Mouse (Mus musculus) hindbrain, embryonic 12.5 days (tissue): ENCODE data around the gene Akt2. TPM values are rescaled to one million over a fixed set of nuclear protein-coding genes. Genes with fewer than 3 reads are reported as not detected.

Source experiments
- ATAC-seq: fragments of 200-750 bp; cut with Nextera tagmentation; 2 replicates; pipeline ENCODE4 v1.8.0; 2017; ENCODE audit warnings: moderate TSS enrichment; ENCODE audit not compliant: low FRiP score
- H3K27ac ChIP-seq: fragments of 300-500 bp; sonication (generic); 2 replicates; pipeline ENCODE4 v1.5.1; 2016; ENCODE audit warnings: mild to moderate bottlenecking
- H3K27me3 ChIP-seq: fragments of 300-500 bp; sonication (generic); 2 replicates; pipeline ENCODE4 v1.6.1; 2016; ENCODE audit warnings: mild to moderate bottlenecking
- H3K36me3 ChIP-seq: fragments of 300-500 bp; sonication (generic); 2 replicates; pipeline ENCODE4 v1.6.1; 2016; ENCODE audit warnings: mild to moderate bottlenecking
- H3K4me1 ChIP-seq: fragments of 300-500 bp; sonication (generic); 2 replicates; pipeline ENCODE4 v1.6.1; 2016
- H3K4me2 ChIP-seq: fragments of 300-500 bp; sonication (generic); replicated peaks from 2 replicates; pipeline ENCODE4 v1.6.1; 2016; ENCODE audit warnings: mild to moderate bottlenecking
- H3K4me3 ChIP-seq: fragments of 300-500 bp; sonication (generic); 2 replicates; pipeline ENCODE4 v1.5.1; 2016; ENCODE audit warnings: mild to moderate bottlenecking
- H3K9ac ChIP-seq: fragments of 300-500 bp; sonication (generic); 2 replicates; pipeline ENCODE4 v1.6.1; 2016; ENCODE audit warnings: mild to moderate bottlenecking, moderate library complexity
- H3K9me3 ChIP-seq: fragments of 300-500 bp; sonication (generic); replicated peaks from 2 replicates; pipeline ENCODE4 v1.6.1; 2016; ENCODE audit warnings: mild to moderate bottlenecking
- WGBS: fragments of 180-500 bp; shearing (Covaris S2); methylation state at CpG from one replicate; pipeline ENCODE4 v1.1.7; 2016; 5-methylcytosine and 5-hydroxymethylcytosine counted together
- polyA plus RNA-seq: library from polyadenylated mRNA; unstranded; fragments of >200 nt; fragmentation: Nextera tagmentation; extraction: Ambion mirVana; gene quantifications from 2 replicates; pipeline ENCODE4 v1.2.1, GENCODE M21; 2016

Gene Akt2
- polyA plus RNA-seq, 1 experiment from 2014 or later, result 90.5 TPM

- Histone ChIP-seq H3K36me3 (peaks cover 45% of the 10 kb centered on the region), H3K4me1 (peaks cover 9% of the 10 kb centered on the region), H3K27ac (no peak overlapping the region), H3K9ac (no peak overlapping the region), H3K4me2 (no peak overlapping the region), H3K4me3 (no peak overlapping the region), H3K27me3 (peaks cover 75% of the 10 kb centered on the region), H3K9me3 (no peaks in the 10 kb centered on the region)
- WGBS, result 73% methylated on average over 11 of the region's 11 CpGs
- ATAC-seq, result no peak
Observed at GRCm38 (mm10) chr7:27655545-27655944, 64.2 kb downstream of the Akt2 start.

GRCm38 (mm10) chr7:27656600-27656999 is 65.2 kb downstream of the Akt2 start:
- 89% methylated on average over 16 of the region's 16 CpGs for WGBS
- Histone ChIP-seq H3K4me1 (peaks cover 9% of the 10 kb centered on the region), H3K4me3 (no peak overlapping the region), H3K27me3 (peaks cover 75% of the 10 kb centered on the region), H3K27ac (no peak overlapping the region), H3K4me2 (no peak overlapping the region), H3K36me3 (peaks cover 55% of the 10 kb centered on the region), H3K9me3 (no peaks in the 10 kb centered on the region), H3K9ac (no peak overlapping the region)
- no peak for ATAC-seq

GRCm38 (mm10) chr7:27657824-27658395 is 66.6 kb downstream of the Akt2 start:
- 32% methylated on average over 52 of the region's 53 CpGs for WGBS
- peaks cover 66% of the 10 kb centered on the region for H3K27me3 ChIP-seq
- H3K9ac ChIP-seq, result no peak overlapping the region

DNA sequence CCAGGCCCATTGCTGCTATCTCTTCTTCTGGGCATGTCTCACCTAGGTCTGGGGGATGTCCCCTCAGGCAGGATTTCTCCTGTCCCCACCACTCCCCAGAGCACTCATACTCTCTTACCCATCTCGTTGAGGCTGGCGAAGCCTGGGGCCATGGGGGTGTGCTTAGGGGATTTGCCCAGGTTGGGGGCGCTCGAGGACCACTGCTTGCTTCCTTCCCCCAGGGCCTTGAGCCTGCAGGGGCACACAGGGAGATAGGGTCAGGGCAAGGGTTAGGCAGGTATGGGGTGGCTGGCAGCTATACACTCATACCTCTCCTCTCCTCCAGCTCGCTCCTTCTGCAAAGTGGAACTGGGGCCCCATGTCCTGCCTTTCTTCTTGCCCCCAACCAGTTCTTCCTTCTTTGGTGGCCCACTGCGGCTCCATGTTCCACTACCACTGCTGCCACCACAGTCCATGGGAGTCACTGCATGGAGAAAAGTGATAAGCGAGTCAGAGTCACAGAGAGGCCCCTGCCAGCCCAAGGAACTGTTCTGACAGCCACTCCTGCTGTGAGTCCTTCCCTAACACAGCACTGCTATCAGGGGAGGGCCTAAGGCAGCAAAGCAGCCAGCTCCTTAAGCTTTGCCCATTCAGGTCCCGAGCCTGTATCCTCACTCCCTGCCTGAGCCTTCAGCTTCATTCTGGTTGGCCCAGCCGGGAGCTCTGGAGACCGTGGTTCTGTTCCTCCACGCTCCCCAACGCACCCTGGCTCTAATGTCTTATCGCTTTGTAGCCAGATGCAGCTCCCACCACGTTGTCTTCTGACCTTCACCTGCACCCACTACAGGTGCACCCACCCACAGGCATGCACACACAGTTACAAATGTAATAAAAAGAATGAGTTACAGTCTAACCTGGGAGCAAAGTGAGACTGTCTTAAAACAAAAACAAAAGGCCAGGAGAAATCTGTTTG is 67.6 kb downstream of the Akt2 start:
- 61% methylated on average over 14 of the region's 14 CpGs for WGBS
- ATAC-seq, result no peak

More at GRCm38 (mm10) chr7:27657824-27658395, 66.6 kb downstream of the Akt2 start:
- Histone ChIP-seq H3K4me3 (no peak overlapping the region), H3K27ac (no peak overlapping the region), H3K4me1 (peaks cover 9% of the 10 kb centered on the region), H3K9me3 (no peaks in the 10 kb centered on the region), H3K36me3 (peaks cover 61% of the 10 kb centered on the region), H3K4me2 (no peak overlapping the region)
- ATAC-seq, result no peak

DNA sequence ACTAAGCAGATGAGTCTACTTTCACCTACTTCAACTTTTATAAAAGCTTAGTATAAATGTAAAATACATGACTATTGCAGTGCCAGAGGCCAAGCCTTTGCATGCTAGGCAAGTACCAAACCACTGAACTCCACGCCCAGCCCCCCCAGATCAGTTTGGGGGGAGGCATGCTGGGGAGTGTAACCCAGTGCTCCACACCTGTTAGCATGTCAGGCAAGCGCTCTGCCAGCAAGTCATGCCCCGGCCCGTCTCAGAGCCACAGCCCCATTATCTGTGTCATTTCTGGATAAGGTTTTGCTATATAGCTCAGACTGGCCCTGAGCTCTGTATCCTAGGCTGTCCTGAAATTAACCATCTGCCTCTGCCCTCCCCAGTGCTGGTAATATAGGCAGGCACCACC is 70.7 kb downstream of the Akt2 start:
- 87% methylated on average over 4 of the region's 4 CpGs for WGBS
- H3K27me3 ChIP-seq, result peaks cover 28% of the 10 kb centered on the region
- H3K4me2 ChIP-seq, result no peak overlapping the region
- H3K9ac ChIP-seq, result no peak overlapping the region
- no peak overlapping the region for H3K4me3 ChIP-seq
- H3K27ac ChIP-seq, result no peak overlapping the region
- no peaks in the 10 kb centered on the region for H3K9me3 ChIP-seq
- peaks cover 65% of the 10 kb centered on the region for H3K36me3 ChIP-seq
- ATAC-seq, result no peak
- no peaks in the 10 kb centered on the region for H3K4me1 ChIP-seq

More for the DNA sequence above, 67.6 kb downstream of the Akt2 start:
- Histone ChIP-seq H3K4me1 (peaks cover 3% of the 10 kb centered on the region), H3K4me2 (no peak overlapping the region), H3K36me3 (peaks cover 64% of the 10 kb centered on the region), H3K9ac (no peak overlapping the region), H3K27ac (no peak overlapping the region), H3K9me3 (no peaks in the 10 kb centered on the region), H3K27me3 (peaks cover 58% of the 10 kb centered on the region), H3K4me3 (no peak overlapping the region)

DNA sequence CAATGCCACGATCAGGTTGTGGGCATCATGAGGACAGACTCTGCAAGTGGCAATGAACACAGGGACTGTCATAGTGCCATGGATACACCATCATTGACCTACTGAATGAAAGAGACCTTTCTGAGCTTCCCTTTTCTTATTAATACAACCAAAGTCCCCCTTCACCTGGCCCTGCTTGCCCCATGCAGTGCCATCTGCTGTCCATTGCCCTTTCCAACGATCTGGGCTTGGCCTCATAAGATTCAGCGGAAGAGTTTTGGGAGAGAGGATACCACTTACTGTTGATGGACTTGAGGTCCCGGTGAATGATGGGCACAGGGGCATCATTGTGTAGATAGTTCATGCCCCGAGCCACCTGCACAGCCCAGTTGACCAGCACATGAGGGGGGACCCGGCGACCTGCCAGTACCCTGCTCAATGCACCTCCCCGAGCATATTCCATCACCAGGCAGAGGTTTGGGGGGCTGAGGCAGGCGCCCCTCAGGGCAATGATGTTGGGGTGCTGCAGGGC is 81.8 kb downstream of the Akt2 start:
- H3K36me3 ChIP-seq, result peaks cover 22% of the 10 kb centered on the region
- ATAC-seq, result no peak
- H3K4me1 ChIP-seq, result peaks cover 26% of the 10 kb centered on the region
- H3K4me2 ChIP-seq, result peak overlapping the region; percentile 99
- no peaks in the 10 kb centered on the region for H3K27me3 ChIP-seq
- H3K27ac ChIP-seq, result no peak overlapping the region
- peak overlapping the region; percentile 91 for H3K4me3 ChIP-seq
- peak overlapping the region; percentile 91 for H3K9ac ChIP-seq
- H3K9me3 ChIP-seq, result no peaks in the 10 kb centered on the region
- 56% methylated on average over 9 of the region's 9 CpGs for WGBS

DNA sequence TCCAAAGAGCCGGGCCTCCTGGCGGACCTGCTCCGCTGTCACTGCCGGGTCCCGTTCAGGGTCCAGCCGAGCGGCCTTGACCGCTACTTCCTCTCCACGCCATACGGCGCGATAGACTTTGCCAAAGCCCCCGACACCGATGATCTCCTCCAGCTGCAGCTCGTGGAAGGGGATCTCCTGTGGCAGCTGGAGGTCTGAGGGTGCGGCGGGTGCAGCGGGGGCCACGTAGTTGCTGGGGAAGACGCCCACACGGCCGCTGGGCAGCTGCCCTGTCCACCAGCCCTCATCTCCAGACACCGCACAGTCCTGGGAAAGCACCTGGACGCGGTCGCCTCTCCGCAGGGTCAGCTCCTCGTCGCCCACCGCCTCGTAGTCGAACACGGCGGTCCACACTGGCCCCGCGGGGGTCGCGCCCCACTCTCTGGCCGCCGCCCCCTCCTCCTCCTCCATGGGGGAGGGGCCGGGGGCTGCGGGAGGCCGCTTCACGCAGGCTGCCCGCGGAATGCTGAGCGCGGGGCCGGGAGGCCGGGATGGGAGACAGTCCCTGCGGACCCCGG is 82.3 kb downstream of the Akt2 start:
- Histone ChIP-seq H3K36me3 (peaks cover 17% of the 10 kb centered on the region; the same call in 1 of the 2 replicates), H3K4me1 (peaks cover 26% of the 10 kb centered on the region), H3K9ac (peak overlapping the region; percentile 91), H3K4me2 (peak overlapping the region; percentile 99), H3K9me3 (no peaks in the 10 kb centered on the region), H3K27ac (0 out of 2 replicates have a peak overlapping the region, but pooled peaks have one; percentile 89), H3K4me3 (peak overlapping the region; percentile 91), H3K27me3 (no peaks in the 10 kb centered on the region)
- 2% methylated on average over 43 of the region's 52 CpGs for WGBS
- peak; percentile 39 for ATAC-seq

GRCm38 (mm10) chr7:27674195-27674521 is 82.8 kb downstream of the Akt2 start:
- Histone ChIP-seq H3K36me3 (peaks cover 15% of the 10 kb centered on the region; the same call in 1 of the 2 replicates), H3K27ac (peak overlapping the region; percentile 89; the same call in 1 of the 2 replicates), H3K9ac (peak overlapping the region; percentile 91), H3K4me3 (peak overlapping the region; percentile 91), H3K4me1 (peaks cover 26% of the 10 kb centered on the region), H3K4me2 (peak overlapping the region; percentile 99), H3K9me3 (no peaks in the 10 kb centered on the region), H3K27me3 (no peaks in the 10 kb centered on the region)
- WGBS, result under 1% methylated on average over 38 of the region's 38 CpGs
- peak; percentile 82; the same call in 1 of the 2 replicates for ATAC-seq

DNA sequence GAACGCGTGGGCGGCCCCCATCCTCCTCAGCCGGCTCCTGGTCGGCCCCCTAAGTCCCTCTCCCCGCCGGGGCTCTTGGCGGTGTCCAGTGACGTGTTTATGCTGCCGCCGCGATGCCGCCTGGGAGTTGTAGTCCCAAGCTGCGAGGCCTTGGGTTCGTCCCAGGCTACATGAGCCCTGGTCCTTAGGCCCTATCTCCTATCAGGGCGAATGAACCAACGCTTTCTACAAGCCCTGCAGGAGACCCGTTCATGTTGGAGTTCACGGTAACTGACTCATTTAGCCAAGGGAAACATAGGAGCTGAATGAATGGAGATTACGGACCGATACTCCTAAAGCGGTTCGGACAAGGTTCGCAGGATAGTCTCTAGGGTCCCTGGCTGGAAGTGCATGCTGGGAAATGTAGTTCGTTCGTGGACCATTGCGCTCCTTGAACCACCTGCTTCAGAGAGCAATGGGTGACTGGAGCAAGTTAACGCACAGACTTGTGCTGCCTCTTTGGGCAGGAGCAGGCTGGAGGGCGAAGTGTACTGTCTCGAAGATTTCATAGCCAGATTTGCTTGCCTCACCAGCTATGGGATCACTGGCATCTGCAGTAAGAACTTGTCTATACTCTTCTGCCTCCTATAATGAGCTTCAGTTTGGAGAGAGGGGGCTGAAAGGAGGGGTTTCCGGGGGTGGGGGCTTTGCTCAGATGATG is 83.3 kb downstream of the Akt2 start, which contains the start of gene Map3k10:
TSS of gene Map3k10 (minus strand) at position 77 of the 700 bp plus-strand sequence.
- Histone ChIP-seq H3K4me2 (peak within 1 kb of the TSS; percentile 99), H3K4me1 (peaks cover 26% of the 10 kb centered on the region), H3K27ac (peak within 1 kb of the TSS; percentile 89), H3K9ac (peak within 1 kb of the TSS; percentile 91), H3K4me3 (peak within 1 kb of the TSS; percentile 91), H3K27me3 (no peaks in the 10 kb centered on the region), H3K9me3 (no peaks in the 10 kb centered on the region), H3K36me3 (peaks cover 15% of the 10 kb centered on the region; the same call in 1 of the 2 replicates)
- peak; percentile 98 for ATAC-seq
- WGBS, result under 1% methylated on average over 31 of the region's 31 CpGs

DNA sequence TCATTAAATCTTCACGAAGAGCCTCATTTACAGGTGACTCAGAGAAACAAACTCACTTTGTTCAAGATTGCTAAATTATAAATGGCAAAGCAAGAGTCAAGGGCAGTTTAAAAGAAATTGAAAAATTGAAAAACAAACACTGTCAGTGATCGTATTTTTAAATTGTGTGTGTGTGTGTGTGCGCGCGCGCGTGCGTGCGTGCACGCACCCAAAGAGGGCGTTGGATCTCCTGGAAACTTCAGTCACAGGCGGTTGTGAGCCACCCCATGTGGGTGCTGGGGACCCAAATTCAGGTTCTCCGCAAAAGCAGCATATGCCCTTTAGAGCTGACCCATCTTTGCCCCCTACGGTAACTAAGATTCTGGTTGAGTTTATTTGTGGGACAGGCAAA is 83.9 kb downstream of the Akt2 start:
- H3K36me3 ChIP-seq, result peaks cover 9% of the 10 kb centered on the region; the same call in 1 of the 2 replicates
- peak overlapping the region; percentile 99 for H3K4me2 ChIP-seq
- H3K27ac ChIP-seq, result no peak overlapping the region
- no peaks in the 10 kb centered on the region for H3K9me3 ChIP-seq
- 35% methylated on average over 14 of the region's 14 CpGs for WGBS
- no peak overlapping the region; the same call in 1 of the 2 replicates for H3K9ac ChIP-seq
- peaks cover 21% of the 10 kb centered on the region for H3K4me1 ChIP-seq
- peak overlapping the region; percentile 91 for H3K4me3 ChIP-seq
- H3K27me3 ChIP-seq, result no peaks in the 10 kb centered on the region
- no peak for ATAC-seq

DNA sequence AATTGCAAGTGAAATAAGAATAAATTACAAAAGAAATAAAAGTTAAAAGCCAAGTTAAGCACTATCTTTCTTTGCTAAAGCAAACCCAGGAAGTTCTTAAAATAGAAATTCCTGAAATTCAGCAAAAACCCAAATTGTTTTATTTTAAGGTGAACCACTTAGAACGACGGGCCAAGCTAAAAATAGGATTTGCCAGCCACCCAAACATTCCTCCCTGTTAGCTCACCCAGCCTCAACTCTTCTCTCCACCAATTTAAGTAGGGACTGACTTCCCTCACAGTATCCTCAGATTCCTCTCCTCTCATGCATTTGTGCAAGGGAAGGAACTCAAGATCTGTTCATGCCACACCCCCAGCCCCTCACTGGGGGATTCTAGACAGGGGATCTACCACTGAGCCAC is 91.9 kb downstream of the Akt2 start:
- no peaks in the 10 kb centered on the region for H3K27me3 ChIP-seq
- WGBS, result 90% methylated on average over 2 of the region's 2 CpGs
- no peaks in the 10 kb centered on the region for H3K9me3 ChIP-seq
- H3K36me3 ChIP-seq, result no peaks in the 10 kb centered on the region
- H3K4me2 ChIP-seq, result no peak overlapping the region
- peaks cover 8% of the 10 kb centered on the region for H3K4me1 ChIP-seq
- H3K27ac ChIP-seq, result no peak overlapping the region
- H3K9ac ChIP-seq, result no peak overlapping the region
- H3K4me3 ChIP-seq, result no peak overlapping the region
- no peak for ATAC-seq
